Mouse (Mus musculus): ENCODE results near the gene Smarcd3. TPM values are rescaled to one million over a fixed set of nuclear protein-coding genes. Genes with fewer than 3 reads are reported as not detected.

Smarcd3 gene
- polyA plus RNA-seq, 1 experiment from 2014 or later, result 68.5 TPM

DNA sequence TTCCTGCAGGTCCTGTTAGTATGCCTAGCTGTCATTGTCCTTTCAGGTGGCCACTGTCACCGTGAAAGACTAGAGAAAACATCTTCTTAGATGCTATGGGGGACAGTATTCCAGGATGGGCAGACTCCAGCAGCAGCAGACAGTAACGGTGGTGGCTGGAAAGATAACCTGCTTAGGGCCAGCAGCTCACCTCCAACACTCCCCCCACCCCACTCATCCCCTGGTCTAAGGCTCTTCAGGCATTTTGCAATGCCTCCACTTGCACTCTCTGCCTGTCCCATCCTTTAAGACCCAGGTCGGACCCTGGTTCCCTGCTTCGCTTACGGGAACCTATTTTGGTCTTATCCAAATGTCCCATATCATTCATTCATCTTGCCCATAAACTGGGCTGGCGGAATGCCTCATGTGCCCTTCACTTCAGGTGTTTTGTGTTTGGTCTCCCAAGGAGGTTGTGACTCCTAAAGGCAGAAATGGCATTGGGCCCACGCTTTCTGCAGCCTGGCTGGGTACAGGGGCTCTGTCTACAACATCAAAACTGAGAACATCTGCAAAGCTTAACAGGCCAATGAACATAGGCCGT is 20.7 kb downstream of the Smarcd3 start:
- H3K36me3 ChIP-seq, result no peaks in the 10 kb centered on the region
- ATAC-seq (ENCODE audit: insufficient number of reproducible peaks, insufficient read depth, low FRiP score, low TSS enrichment, low read depth), result no peak
- peak overlapping the region; percentile 74 for H3K4me3 ChIP-seq (replicated peaks)
- peak overlapping the region; percentile 90 for H3K4me2 ChIP-seq
- peaks cover 20% of the 10 kb centered on the region for H3K27me3 ChIP-seq
- no peaks in the 10 kb centered on the region for H3K9me3 ChIP-seq
- peaks cover 73% of the 10 kb centered on the region for H3K4me1 ChIP-seq (replicated peaks)
- peak overlapping the region; percentile 100 for H3K27ac ChIP-seq
- H3K9ac ChIP-seq (replicated peaks), result 0 out of 2 replicates have a peak overlapping the region, but pooled peaks have one; percentile 1
- 51% methylated on average over 8 of the region's 8 CpGs for WGBS

DNA sequence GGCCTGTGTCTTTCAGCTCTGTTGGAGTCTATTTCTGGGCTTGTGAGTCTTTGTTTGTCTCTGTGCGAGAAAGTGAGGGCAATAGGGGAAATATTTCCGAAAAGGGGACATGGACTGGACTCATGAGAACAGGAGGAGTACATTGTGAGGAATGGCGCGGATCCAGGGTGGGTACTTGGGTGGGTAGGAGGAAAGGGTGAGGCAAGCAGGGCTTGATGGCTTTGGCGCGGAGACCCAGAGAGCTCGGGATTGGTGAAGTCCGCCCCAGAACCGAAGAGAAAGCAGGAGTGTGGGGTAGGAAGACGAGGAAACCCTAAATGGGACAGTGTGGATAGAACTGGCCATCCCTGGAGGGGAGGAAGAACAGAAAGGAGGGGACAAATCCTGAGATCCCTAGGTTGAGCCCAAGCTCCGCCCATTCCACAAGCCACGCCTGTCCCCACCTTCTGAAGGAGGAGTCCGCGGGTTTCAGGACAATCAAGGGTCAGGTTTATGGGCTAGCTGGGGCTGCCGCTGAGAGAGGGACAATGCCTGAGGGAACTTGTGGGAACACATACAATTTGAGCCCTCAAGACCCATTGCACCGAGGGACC is 21.4 kb downstream of the Smarcd3 start:
- Histone ChIP-seq H3K4me3 (replicated peaks) (peak overlapping the region; percentile 74), H3K9ac (replicated peaks) (peak overlapping the region; percentile 92), H3K27me3 (peaks cover 22% of the 10 kb centered on the region), H3K4me2 (peak overlapping the region; percentile 90), H3K27ac (peak overlapping the region; percentile 100), H3K36me3 (no peaks in the 10 kb centered on the region), H3K4me1 (replicated peaks) (peaks cover 80% of the 10 kb centered on the region), H3K9me3 (no peaks in the 10 kb centered on the region)
- WGBS, result 2% methylated on average over 16 of the region's 16 CpGs
- ATAC-seq (ENCODE audit: insufficient number of reproducible peaks, insufficient read depth, low FRiP score, low TSS enrichment, low read depth), result peak; percentile 18; the same call in 1 of the 2 replicates

DNA sequence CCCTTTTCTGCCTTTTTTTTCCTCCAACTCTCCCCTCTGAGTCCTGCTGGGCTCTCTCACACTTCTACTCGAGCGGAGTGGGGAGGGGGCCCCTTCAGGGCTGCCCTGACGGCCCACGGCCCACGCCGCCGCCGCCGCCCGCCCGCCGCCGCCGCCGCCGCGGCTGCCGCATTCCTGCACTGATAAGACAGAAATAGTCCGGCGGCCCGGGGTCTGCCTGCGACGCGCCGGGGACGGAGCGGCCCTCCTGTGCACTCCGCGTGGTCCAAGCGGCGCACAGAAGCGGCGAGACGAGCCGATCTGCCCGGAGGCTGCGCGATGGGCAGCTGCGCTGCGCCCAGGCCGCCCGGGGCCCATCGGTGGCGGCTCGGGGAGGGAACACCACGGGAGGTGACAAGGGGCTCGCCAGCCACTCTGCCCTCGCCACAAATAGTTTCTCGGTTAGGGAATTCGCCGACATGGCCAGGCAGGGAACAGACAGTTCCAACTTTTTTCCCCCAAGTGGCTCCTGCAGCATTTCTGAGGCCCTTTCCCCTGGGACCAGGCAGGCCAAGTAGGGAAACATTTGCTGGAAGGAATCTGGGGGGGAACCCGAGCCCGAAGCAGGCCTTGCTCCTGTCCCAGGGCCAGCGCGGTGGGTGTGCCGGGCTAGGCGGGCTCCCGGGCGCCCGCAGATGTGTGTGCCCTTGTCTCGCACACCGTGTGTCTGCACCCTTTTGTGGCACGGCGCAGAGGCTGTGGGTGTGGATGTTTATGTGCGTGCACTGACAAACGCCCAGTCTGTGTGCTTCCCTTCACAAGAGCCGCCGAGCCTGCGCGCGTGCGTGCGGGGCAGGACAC is 22.1 kb downstream of the Smarcd3 start:
- H3K9ac ChIP-seq (replicated peaks), result peak overlapping the region; percentile 92
- peak overlapping the region; percentile 74 for H3K4me3 ChIP-seq (replicated peaks)
- H3K4me1 ChIP-seq (replicated peaks), result peaks cover 83% of the 10 kb centered on the region
- peak; percentile 9; the same call in 1 of the 2 replicates for ATAC-seq (ENCODE audit: insufficient number of reproducible peaks, insufficient read depth, low FRiP score, low TSS enrichment, low read depth)
- H3K9me3 ChIP-seq, result no peaks in the 10 kb centered on the region
- peak overlapping the region; percentile 90 for H3K4me2 ChIP-seq
- peak overlapping the region; percentile 100 for H3K27ac ChIP-seq
- under 1% methylated on average over 73 of the region's 73 CpGs for WGBS
- peaks cover 23% of the 10 kb centered on the region for H3K27me3 ChIP-seq
- H3K36me3 ChIP-seq, result no peaks in the 10 kb centered on the region

DNA sequence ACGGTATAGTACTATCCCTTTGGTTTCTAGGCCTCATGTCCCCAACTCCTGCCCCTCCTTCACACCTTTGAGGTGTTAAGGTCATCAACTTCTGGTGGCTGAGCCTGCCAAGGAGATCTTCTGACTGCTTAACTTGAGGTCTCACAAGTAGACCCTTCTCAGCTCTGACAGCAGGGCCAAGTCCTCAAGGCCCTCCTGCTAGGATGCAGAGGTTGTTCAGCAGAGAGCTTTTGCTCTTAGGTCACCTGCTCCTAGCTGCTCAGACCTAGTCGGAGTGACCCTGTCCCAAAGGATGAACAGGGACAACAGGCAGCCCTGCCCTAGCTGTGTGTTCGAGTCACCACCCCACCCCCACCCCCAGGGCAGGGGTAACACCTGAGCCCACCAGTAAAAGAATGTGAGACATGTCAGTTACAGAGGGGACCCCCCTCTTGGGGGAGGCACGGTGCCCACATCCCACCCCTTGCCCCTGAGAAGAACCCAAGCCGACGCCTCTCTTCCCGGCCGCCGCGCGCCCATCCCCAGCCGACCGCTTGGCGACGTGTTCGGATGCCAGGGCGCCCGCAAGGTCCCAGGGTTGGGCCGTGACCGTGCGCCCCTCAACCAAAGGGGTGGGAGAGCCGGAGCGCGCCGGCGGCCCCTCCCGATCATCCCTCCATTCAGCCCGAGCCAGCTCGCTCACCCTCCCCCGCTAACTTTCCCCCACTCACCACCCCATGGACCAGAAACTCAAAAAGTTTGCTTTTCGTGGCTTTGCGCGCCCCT is 23.0 kb downstream of the Smarcd3 start:
- H3K27ac ChIP-seq, result peak overlapping the region; percentile 100
- under 1% methylated on average over 33 of the region's 33 CpGs for WGBS
- no peaks in the 10 kb centered on the region for H3K9me3 ChIP-seq
- peak overlapping the region; percentile 74 for H3K4me3 ChIP-seq (replicated peaks)
- peak overlapping the region; percentile 90 for H3K4me2 ChIP-seq
- peaks cover 84% of the 10 kb centered on the region for H3K4me1 ChIP-seq (replicated peaks)
- ATAC-seq (ENCODE audit: insufficient number of reproducible peaks, insufficient read depth, low FRiP score, low TSS enrichment, low read depth), result no peak
- H3K36me3 ChIP-seq, result peaks cover 2% of the 10 kb centered on the region; the same call in 1 of the 2 replicates
- H3K27me3 ChIP-seq, result peaks cover 23% of the 10 kb centered on the region
- peak overlapping the region; percentile 92 for H3K9ac ChIP-seq (replicated peaks)

DNA sequence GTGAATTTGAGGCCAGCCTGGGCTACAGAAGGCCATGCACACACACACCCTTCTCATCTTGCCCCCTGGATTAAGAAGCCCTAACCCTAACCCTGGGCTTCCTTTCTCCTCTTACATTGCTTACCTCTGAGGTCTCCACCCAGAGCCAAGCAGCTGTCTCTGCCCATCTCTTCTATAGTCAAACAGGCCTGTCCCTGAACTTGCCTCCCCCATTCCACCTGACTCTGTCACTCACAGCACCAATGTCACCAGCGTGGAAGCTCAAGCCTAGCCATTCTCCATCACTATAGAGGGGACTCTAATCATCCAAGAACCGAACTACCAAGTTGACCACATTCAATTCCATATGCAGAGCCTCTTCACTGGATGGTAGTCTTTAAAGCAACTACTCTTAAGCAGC is 24.0 kb downstream of the Smarcd3 start:
- H3K27me3 ChIP-seq, result peaks cover 23% of the 10 kb centered on the region
- H3K9me3 ChIP-seq, result no peaks in the 10 kb centered on the region
- ATAC-seq (ENCODE audit: insufficient number of reproducible peaks, insufficient read depth, low FRiP score, low TSS enrichment, low read depth), result no peak
- H3K27ac ChIP-seq, result peak overlapping the region; percentile 100; the same call in 1 of the 2 replicates
- peak overlapping the region; percentile 90 for H3K4me2 ChIP-seq
- peaks cover 12% of the 10 kb centered on the region for H3K36me3 ChIP-seq
- H3K9ac ChIP-seq (replicated peaks), result no peak overlapping the region
- H3K4me1 ChIP-seq (replicated peaks), result peaks cover 75% of the 10 kb centered on the region
- H3K4me3 ChIP-seq (replicated peaks), result peak overlapping the region; percentile 74
- WGBS, result 63% methylated on average over 2 of the region's 2 CpGs

DNA sequence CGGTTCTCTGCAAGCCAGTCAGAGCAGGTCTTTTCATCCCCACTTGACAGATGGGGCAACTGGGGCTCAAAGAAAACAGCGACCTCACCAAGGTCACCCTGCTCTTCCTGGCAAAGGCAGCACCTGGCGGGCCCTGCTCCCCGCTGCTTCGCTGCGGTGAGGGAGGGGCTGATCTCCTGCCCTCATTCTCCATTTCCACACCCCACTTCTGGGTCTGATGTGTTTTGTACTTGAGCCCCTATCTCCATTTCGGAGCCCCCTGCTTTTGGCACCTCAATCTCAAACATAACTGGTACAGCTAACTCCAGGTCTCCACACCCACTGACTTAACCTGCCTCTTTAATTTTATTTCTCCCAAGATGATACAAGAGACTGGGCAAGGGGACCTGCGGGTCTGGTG is 25.1 kb downstream of the Smarcd3 start:
- Histone ChIP-seq H3K27me3 (peaks cover 23% of the 10 kb centered on the region), H3K9ac (replicated peaks) (0 out of 2 replicates have a peak overlapping the region, but pooled peaks have one; percentile 69), H3K27ac (no peak overlapping the region), H3K4me3 (replicated peaks) (peak overlapping the region; percentile 54), H3K36me3 (peaks cover 23% of the 10 kb centered on the region), H3K9me3 (no peaks in the 10 kb centered on the region), H3K4me2 (peak overlapping the region; percentile 98), H3K4me1 (replicated peaks) (peaks cover 70% of the 10 kb centered on the region)
- WGBS, result 12% methylated on average over 8 of the region's 8 CpGs
- no peak for ATAC-seq (ENCODE audit: insufficient number of reproducible peaks, insufficient read depth, low FRiP score, low TSS enrichment, low read depth)

DNA sequence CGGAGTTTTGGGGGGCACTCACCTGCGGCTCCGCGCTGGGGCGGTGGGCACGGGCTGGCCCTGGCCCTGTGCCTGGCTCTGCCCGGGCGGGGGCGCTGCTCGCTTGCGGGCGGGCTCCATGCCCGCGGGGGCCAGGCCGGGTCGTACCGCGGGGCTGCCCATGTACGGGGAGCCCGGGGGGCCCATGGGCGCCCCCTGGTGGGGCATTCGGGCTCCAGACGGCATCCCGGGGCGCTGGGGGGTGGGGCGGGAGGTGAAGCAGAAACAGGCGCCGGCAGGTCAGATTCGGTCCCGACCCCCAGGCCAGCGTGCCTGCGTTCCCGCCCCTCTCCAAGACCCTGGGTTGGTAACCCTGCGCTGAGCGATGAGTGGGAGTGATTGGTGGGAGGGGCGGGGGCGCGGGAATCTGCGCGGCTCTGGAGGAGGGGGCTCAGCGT is 25.6 kb downstream of the Smarcd3 start:
- 1% methylated on average over 41 of the region's 41 CpGs for WGBS
- H3K9me3 ChIP-seq, result no peaks in the 10 kb centered on the region
- peaks cover 28% of the 10 kb centered on the region for H3K36me3 ChIP-seq
- H3K27ac ChIP-seq, result peak overlapping the region; percentile 35; the same call in 1 of the 2 replicates
- peaks cover 65% of the 10 kb centered on the region for H3K4me1 ChIP-seq (replicated peaks)
- peak overlapping the region; percentile 69 for H3K9ac ChIP-seq (replicated peaks)
- no peak for ATAC-seq (ENCODE audit: insufficient number of reproducible peaks, insufficient read depth, low FRiP score, low TSS enrichment, low read depth)
- H3K27me3 ChIP-seq, result peaks cover 23% of the 10 kb centered on the region
- peak overlapping the region; percentile 54 for H3K4me3 ChIP-seq (replicated peaks)
- peak overlapping the region; percentile 98 for H3K4me2 ChIP-seq

DNA sequence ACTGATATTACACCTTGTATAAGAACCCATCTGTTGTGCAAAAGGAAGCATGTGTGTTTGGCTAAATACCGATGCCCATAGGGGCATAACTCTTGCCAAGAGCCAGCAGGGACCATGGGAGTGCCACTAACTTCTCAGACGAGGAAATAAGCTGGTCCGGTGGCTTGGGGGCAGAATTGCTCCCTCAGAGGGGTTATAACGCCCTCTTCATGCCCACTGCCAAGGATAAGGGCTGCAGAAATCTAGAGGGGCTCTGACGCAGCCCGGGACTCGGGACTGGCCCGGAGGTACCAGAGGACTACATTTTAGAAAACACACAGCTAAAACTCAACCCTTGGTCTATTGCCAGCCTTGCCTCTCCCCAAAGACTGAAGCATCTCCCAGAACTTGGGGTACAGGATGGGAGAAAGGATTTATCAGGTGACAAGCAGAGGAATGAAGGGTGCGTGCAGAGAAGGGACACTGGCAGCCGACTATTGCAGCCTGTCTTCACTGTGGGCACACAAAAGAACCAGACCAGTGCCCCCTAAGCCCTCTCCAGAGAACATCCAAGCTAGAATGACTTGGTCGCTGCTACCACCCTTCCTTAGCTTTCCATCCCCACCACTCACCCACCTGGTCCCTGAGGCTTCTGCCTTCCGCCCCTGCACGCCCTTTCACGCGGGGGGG is 26.2 kb downstream of the Smarcd3 start:
- ATAC-seq (ENCODE audit: insufficient number of reproducible peaks, insufficient read depth, low FRiP score, low TSS enrichment, low read depth), result no peak
- peak overlapping the region; percentile 54 for H3K4me3 ChIP-seq (replicated peaks)
- H3K9ac ChIP-seq (replicated peaks), result peak overlapping the region; percentile 69
- no peaks in the 10 kb centered on the region for H3K9me3 ChIP-seq
- WGBS, result 29% methylated on average over 15 of the region's 15 CpGs
- 0 out of 2 replicates have a peak overlapping the region, but pooled peaks have one; percentile 35 for H3K27ac ChIP-seq
- peak overlapping the region; percentile 98 for H3K4me2 ChIP-seq
- peaks cover 34% of the 10 kb centered on the region for H3K36me3 ChIP-seq
- H3K4me1 ChIP-seq (replicated peaks), result peaks cover 59% of the 10 kb centered on the region
- H3K27me3 ChIP-seq, result peaks cover 24% of the 10 kb centered on the region

DNA sequence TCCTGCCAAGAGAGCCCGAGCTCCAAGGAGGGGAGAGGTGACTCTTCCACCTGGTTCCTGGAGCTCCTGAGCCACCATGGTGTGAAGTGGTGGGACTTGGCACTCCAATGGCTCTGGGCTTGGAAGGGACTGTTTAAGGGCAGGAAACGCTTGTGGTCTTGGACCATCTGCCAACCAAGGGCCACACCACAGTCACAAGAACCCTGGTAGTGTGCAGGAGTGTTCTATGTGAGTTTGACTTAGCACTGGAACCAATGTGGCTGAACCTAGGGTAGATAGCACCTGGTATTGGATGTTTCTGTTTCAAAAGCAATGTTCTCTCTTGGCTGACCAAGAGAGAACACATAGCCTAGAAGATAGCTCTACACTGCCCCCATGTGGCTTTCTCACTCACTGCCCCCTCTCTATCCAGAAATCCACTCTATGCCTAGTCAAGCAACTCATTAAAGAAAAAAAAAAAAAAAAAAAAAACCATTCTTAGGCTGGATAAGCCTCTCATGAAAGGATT is 26.9 kb downstream of the Smarcd3 start:
- 64% methylated on average over 2 of the region's 2 CpGs for WGBS
- Histone ChIP-seq H3K4me1 (replicated peaks) (peaks cover 51% of the 10 kb centered on the region), H3K27me3 (peaks cover 30% of the 10 kb centered on the region)

More for the DNA sequence above, 26.9 kb downstream of the Smarcd3 start:
- Histone ChIP-seq H3K9me3 (no peaks in the 10 kb centered on the region), H3K36me3 (peaks cover 42% of the 10 kb centered on the region), H3K4me2 (no peak overlapping the region), H3K27ac (no peak overlapping the region), H3K9ac (replicated peaks) (no peak overlapping the region), H3K4me3 (replicated peaks) (no peak overlapping the region)
- no peak for ATAC-seq (ENCODE audit: insufficient number of reproducible peaks, insufficient read depth, low FRiP score, low TSS enrichment, low read depth)

All from limb, embryonic 12.5 days (tissue).